Mouse (Mus musculus): ENCODE measurements at regions not wholly inside any gene's neighbourhood (a gene's known extent, or its start where the extent isn't known, plus 50 kb on each side); places are given as distances from the start of the nearest gene placed in this dataset.
A peak's percentile ranks its signal among the peaks of the same experiment; 100 is the strongest.
"Not testable (repeated sequence)": the region's sequence is repeated elsewhere in the genome, so short reads cannot be mapped to it uniquely, and the experiment has no call there.

DNA sequence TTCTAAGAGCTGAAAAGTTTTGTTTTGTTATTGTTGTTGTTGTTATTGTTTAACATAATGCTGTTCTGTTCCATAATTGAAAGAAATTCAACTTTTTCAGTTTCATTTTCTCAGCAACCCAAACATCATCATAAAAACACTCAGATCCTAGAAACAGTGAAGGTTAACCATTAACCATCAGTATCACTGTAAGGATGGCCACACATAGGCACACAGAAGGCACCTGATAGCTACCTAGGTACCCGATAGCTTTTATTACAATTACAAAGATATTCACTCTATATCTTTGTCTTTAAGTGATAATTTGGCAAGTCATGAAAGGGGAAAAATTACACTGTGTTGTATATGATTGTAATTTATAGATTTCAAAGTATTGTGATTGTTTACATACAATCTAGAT is 75.1 kb upstream of the Anapc15-ps start:
- Histone ChIP-seq H3K9me3 (no peaks in the 10 kb centered on the region), H3K27ac (no peak overlapping the region), H3K4me3 (no peak overlapping the region), H3K9ac (no peak overlapping the region), H3K4me2 (no peak overlapping the region), H3K27me3 (no peaks in the 10 kb centered on the region), H3K36me3 (no peaks in the 10 kb centered on the region), H3K4me1 (no peaks in the 10 kb centered on the region)
- ATAC-seq (ENCODE audit: insufficient number of reproducible peaks, insufficient read depth, low FRiP score, low TSS enrichment, low read depth) = no peak
- 95% methylated on average over 1 of the region's 1 CpGs for WGBS

DNA sequence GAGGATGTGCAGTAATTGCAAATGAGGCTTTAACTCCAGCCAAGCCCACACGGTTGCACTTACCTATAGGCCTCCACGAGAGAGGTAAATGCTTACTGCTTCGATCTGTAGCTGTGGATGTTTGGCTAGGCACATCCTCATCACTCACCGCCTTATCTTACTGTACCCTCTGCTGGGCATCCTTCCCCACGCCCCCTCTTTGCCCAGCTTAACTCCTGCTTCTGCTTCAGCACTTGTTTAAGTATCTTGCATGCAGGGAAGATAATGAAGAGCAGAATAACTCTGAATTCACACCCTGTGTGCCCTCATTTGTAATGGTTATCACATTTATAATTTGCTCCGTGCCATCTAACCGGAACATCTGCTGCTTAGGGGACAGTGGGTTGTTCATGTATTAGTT is 74.7 kb upstream of the Anapc15-ps start:
- Histone ChIP-seq H3K27ac (no peak overlapping the region), H3K4me3 (no peak overlapping the region), H3K4me1 (no peaks in the 10 kb centered on the region), H3K36me3 (no peaks in the 10 kb centered on the region), H3K9ac (no peak overlapping the region), H3K27me3 (no peaks in the 10 kb centered on the region), H3K9me3 (no peaks in the 10 kb centered on the region), H3K4me2 (no peak overlapping the region)
- no peak for ATAC-seq (ENCODE audit: insufficient number of reproducible peaks, insufficient read depth, low FRiP score, low TSS enrichment, low read depth)
- WGBS = 82% methylated on average over 7 of the region's 7 CpGs

DNA sequence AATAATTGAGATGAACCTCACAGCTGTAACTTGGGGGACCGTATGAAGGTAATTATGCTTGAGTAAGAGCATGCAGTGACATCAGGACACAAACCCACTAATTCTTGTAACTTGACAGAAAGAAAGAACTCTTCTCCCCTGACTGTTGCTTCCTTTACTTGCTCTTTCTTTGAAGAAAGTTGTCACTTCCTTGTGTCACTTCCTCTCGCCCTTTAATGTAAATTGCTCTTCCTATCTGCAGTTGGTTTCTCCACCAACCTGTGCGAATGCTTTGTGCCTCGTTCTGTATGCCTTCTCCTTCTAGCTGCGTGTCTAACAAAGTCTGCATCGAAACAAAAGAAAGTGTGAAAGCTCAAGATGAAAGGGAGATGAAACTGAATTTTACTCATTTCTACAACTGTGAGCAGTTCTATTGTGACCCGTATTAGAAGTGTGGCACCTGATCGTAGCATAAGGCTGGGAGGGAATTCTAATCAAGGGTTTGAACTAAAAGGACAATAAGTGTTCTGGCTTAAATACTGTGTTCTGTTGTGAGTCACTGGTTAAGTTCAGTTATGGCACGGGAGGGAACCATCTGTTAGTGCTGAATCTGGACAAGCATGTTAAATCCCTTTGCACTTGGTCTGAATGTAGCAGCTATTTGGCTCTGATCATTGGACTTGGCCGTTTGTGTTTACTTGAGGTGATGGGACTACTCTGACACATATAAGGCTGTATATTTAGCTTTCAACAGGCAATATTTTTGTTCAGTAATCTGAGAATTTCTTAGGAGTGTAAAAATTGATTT is 72.8 kb upstream of the Anapc15-ps start:
- no peak for ATAC-seq (ENCODE audit: insufficient number of reproducible peaks, insufficient read depth, low FRiP score, low TSS enrichment, low read depth)

DNA sequence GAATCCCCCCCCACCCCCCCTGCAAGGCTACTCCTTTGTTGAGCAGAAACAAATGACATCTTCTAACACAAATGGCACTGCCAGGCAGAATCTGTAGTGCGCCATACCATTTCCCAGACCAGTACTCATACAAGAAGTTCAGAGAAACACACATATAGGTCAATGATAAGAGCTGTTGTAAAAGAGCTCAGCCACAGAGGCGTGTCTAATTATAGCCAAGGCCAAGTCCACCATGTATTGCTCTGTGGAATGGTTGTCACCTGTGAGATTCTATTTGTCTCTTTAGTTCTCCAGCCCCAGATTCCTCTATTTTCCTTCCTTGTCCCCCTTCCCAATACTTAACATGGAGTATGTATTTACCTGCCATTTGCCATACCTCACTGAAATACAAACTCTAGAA is 72.0 kb upstream of the Anapc15-ps start:
- ATAC-seq (ENCODE audit: insufficient number of reproducible peaks, insufficient read depth, low FRiP score, low TSS enrichment, low read depth) = no peak
- no peak overlapping the region for H3K4me3 ChIP-seq
- no peaks in the 10 kb centered on the region for H3K9me3 ChIP-seq
- H3K4me1 ChIP-seq = no peaks in the 10 kb centered on the region
- H3K4me2 ChIP-seq = no peak overlapping the region
- no peaks in the 10 kb centered on the region for H3K36me3 ChIP-seq
- H3K9ac ChIP-seq = no peak overlapping the region
- no peaks in the 10 kb centered on the region for H3K27me3 ChIP-seq
- WGBS = 94% methylated on average over 2 of the region's 2 CpGs
- no peak overlapping the region for H3K27ac ChIP-seq

More for the DNA sequence above, 72.8 kb upstream of the Anapc15-ps start:
- no peaks in the 10 kb centered on the region for H3K27me3 ChIP-seq
- H3K9ac ChIP-seq = no peak overlapping the region
- H3K36me3 ChIP-seq = no peaks in the 10 kb centered on the region
- 80% methylated on average over 10 of the region's 10 CpGs for WGBS
- no peaks in the 10 kb centered on the region for H3K4me1 ChIP-seq
- no peaks in the 10 kb centered on the region for H3K9me3 ChIP-seq
- H3K27ac ChIP-seq = no peak overlapping the region
- no peak overlapping the region for H3K4me3 ChIP-seq
- H3K4me2 ChIP-seq = no peak overlapping the region

DNA sequence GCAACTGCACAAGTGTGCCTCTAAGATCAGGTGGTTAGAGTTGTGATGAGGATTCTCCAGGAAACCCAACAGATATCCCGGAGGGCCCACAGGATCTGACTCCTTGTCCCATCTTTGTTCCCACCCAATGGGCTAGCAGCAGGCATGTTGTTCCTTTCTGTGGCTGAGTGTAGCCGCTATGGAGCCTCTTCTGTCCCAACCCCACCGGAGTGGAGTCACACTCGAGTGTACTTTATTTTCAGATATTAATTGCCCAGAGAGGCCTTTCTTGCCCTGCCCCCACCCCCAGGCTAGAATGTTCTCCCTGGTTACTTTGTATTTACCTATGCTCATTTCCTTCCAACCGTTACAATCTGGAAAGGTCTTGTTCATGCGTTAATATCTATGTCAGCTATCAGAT is 70.4 kb upstream of the Anapc15-ps start:
- H3K4me1 ChIP-seq = no peaks in the 10 kb centered on the region
- no peaks in the 10 kb centered on the region for H3K9me3 ChIP-seq
- H3K36me3 ChIP-seq = no peaks in the 10 kb centered on the region
- no peak overlapping the region for H3K4me2 ChIP-seq
- H3K27ac ChIP-seq = no peak overlapping the region
- no peaks in the 10 kb centered on the region for H3K27me3 ChIP-seq
- no peak for ATAC-seq (ENCODE audit: insufficient number of reproducible peaks, insufficient read depth, low FRiP score, low TSS enrichment, low read depth)
- H3K4me3 ChIP-seq = no peak overlapping the region
- no peak overlapping the region for H3K9ac ChIP-seq
- WGBS = 79% methylated on average over 6 of the region's 6 CpGs

DNA sequence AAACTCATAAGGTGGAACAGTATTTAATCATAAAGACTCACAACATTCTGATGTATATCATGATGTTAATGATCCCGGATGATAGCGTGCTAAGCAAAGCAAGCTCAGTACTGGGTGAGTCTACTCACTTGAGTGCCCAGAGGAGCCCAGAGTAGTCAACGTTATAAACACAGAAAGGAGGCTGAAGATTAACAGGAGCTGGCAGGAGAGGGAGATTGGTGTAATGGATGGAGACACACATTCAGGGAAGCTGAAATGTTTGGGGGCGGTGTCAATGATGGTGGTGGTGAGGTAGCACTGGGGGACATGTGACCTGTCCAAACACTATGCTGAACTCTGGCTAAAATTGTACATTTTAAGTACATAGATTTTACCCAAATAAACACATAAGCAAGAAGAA is 66.2 kb upstream of the Anapc15-ps start:
- 96% methylated on average over 4 of the region's 4 CpGs for WGBS
- Histone ChIP-seq H3K9ac (no peak overlapping the region), H3K4me1 (no peaks in the 10 kb centered on the region), H3K4me3 (no peak overlapping the region), H3K27me3 (no peaks in the 10 kb centered on the region), H3K9me3 (peaks cover 9% of the 10 kb centered on the region; the same call in 1 of the 2 replicates), H3K4me2 (no peak overlapping the region), H3K36me3 (no peaks in the 10 kb centered on the region), H3K27ac (no peak overlapping the region)
- no peak for ATAC-seq (ENCODE audit: insufficient number of reproducible peaks, insufficient read depth, low FRiP score, low TSS enrichment, low read depth)

DNA sequence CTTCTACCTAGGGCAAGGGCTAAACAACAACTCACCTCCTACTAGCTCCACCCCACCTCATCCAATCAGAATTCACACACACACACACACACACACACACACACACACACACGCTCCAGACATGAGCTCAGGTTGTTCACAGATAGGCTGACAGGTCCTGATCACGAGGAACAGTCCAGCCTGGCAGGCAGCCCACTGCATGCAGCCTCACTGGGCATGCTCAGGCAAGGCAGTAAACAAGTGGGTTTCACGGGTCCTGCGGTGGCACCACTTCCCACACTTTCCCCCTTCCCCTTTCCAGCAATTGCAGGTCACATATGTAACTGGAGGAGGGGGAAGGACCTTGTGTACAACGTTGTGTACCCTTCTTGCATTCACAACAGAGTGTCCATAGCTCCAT is 63.5 kb upstream of the Anapc15-ps start:
- not testable (repeated sequence) for H3K27me3 ChIP-seq; H3K9ac ChIP-seq; H3K4me1 ChIP-seq; ATAC-seq (ENCODE audit: insufficient number of reproducible peaks, insufficient read depth, low FRiP score, low TSS enrichment, low read depth); H3K4me3 ChIP-seq; H3K36me3 ChIP-seq; H3K4me2 ChIP-seq; H3K9me3 ChIP-seq; H3K27ac ChIP-seq
- WGBS = 77% methylated on average over 5 of the region's 5 CpGs

DNA sequence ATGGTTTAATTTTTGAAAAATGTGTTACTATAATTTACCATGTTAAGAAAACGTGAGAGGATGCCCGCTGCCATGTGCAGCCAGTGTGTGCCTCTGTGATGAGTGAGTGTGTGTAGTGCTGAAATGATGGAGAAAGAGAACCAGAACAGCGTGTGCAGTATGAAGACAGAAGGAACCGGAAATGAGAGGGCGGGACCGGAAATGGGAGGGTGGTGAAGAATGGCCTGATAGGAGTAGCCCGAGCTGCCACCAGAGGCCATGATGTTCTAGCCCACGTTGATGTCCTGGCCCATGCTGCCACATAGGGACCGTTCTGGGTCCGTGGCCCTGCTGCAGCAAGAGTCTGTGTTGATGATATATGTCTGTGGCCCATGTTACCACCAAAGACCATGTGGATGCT is 57.8 kb upstream of the Anapc15-ps start:
- H3K4me2 ChIP-seq = no peak overlapping the region
- H3K4me1 ChIP-seq = peaks cover 29% of the 10 kb centered on the region
- no peaks in the 10 kb centered on the region for H3K27me3 ChIP-seq
- H3K36me3 ChIP-seq = no peaks in the 10 kb centered on the region
- H3K27ac ChIP-seq = no peak overlapping the region
- no peak for ATAC-seq (ENCODE audit: insufficient number of reproducible peaks, insufficient read depth, low FRiP score, low TSS enrichment, low read depth)
- WGBS = 89% methylated on average over 10 of the region's 10 CpGs
- no peak overlapping the region for H3K9ac ChIP-seq
- H3K9me3 ChIP-seq = no peaks in the 10 kb centered on the region
- no peak overlapping the region for H3K4me3 ChIP-seq

DNA sequence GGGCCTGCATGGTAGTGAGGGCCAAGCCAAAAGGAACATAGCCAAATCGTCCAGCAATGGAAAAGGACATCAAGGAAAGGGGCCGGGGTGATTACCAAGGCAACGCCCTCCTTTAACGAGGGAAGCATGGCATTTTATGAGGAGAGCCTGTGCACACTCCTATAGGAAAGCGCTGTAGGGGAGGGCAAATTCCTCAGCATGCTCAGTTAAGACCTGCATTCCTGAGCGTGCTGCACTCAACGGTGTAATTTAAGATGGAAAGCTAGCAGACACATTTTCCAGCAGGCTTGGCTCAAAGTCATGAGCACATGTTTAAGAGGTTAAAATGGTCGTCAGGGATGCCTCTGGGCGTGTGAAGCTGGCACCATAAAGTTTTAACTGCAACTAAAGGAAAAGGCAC is 56.6 kb upstream of the Anapc15-ps start:
- H3K4me2 ChIP-seq = peak overlapping the region; percentile 35
- peaks cover 39% of the 10 kb centered on the region for H3K4me1 ChIP-seq
- WGBS = 9% methylated on average over 9 of the region's 9 CpGs
- no peaks in the 10 kb centered on the region for H3K27me3 ChIP-seq
- peak; percentile 92 for ATAC-seq (ENCODE audit: insufficient number of reproducible peaks, insufficient read depth, low FRiP score, low TSS enrichment, low read depth)
- H3K9me3 ChIP-seq = no peaks in the 10 kb centered on the region
- peak overlapping the region; percentile 85 for H3K27ac ChIP-seq
- no peak overlapping the region for H3K9ac ChIP-seq
- no peak overlapping the region for H3K4me3 ChIP-seq
- H3K36me3 ChIP-seq = no peaks in the 10 kb centered on the region

DNA sequence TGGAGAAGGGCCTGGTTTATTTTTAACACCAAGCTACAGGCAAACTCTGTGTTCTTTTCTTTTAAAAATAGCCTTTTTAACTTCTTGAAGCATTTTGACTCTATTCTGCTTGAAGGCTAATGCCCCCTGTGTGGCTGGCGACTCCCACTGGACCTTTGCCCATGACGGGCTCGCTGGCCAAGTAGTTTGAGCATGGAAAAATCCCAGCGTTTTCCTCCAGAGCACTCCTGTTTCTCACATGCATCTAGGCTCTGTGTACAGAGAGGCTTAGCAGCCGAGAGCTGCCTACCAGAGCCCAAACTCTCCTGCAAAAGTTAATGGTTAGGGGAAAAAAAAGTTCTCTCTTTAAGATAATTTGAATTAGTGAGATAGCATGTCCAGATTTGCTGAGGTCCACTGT is 52.7 kb upstream of the Anapc15-ps start:
- Histone ChIP-seq H3K27ac (peak overlapping the region; percentile 85), H3K9me3 (no peaks in the 10 kb centered on the region)
- no peak for ATAC-seq (ENCODE audit: insufficient number of reproducible peaks, insufficient read depth, low FRiP score, low TSS enrichment, low read depth)

DNA sequence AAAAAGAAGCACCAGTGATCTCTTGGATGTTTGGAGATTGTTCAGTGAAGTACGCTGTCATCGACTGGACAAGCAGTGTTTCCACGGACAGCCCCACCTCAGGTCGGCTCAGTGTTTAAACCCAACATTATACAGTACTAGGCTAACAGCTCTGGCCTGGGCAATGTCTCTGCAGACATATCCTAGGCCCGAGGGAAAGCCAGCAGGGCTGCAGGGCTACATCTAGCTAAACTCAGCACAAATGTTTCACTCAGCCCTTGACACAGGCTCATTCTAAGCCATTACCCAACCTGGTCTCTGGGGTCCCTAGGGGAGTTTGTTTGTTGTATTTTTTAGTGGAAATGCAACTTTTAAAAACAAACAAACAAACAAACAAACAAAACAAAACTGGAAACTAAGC is 52.1 kb upstream of the Anapc15-ps start:
- Histone ChIP-seq H3K27ac (peak overlapping the region; percentile 85), H3K9me3 (no peaks in the 10 kb centered on the region), H3K36me3 (no peaks in the 10 kb centered on the region), H3K27me3 (no peaks in the 10 kb centered on the region), H3K4me3 (no peak overlapping the region), H3K9ac (no peak overlapping the region), H3K4me2 (no peak overlapping the region), H3K4me1 (peaks cover 50% of the 10 kb centered on the region)
- 68% methylated on average over 5 of the region's 5 CpGs for WGBS
- no peak for ATAC-seq (ENCODE audit: insufficient number of reproducible peaks, insufficient read depth, low FRiP score, low TSS enrichment, low read depth)

More for the DNA sequence above, 52.7 kb upstream of the Anapc15-ps start:
- H3K36me3 ChIP-seq = no peaks in the 10 kb centered on the region
- WGBS = 37% methylated on average over 5 of the region's 5 CpGs
- peaks cover 50% of the 10 kb centered on the region for H3K4me1 ChIP-seq
- H3K4me2 ChIP-seq = no peak overlapping the region; the same call in 1 of the 2 replicates
- H3K4me3 ChIP-seq = no peak overlapping the region
- H3K27me3 ChIP-seq = no peaks in the 10 kb centered on the region
- no peak overlapping the region for H3K9ac ChIP-seq
